Comparison of ENCODE assay signal across 8 mouse cellular contexts in the genomic region with DNA sequence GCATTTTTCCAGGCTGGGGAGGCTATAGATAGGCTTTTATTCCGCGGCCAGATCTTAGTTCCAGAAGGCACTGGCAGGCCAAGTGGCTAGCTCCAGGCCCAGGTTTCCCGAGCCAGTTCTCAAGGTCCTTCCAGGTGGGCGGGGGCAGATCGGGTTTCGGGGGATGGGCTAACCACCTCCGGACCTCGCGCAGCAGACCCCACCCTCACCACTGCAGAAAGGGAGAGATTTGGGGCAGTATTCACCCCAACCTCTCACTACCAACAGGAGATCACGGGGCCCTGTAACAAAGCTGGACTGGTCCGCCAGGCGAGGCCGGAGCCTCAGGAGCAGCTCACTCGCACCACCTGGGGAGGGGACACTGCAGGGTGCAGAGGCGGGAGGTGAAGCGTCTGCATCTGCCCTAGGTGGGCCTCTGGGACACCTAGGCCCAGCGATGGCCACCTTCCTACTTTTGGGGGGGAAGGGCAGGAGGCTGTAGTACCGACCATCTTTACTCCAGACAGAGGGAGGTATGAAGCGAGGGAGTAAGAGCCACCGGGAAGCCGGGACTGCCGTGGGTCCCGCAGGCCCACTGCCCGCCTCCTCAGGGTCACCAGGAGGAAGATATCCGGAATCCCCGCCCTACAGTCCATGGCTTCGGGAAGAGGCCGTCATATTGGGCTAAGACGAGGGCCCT. TPM values are rescaled to one million over a fixed set of nuclear protein-coding genes. Genes with fewer than 3 reads are reported as not detected.
DNase-seq lines count a peak whose midpoint lies in the region; ATAC-seq and TF ChIP-seq lines count a peak whose summit lies in the region.

No protein-coding gene starts in this region.

- no peaks in the 10 kb centered on the region for H3K9me3 ChIP-seq in CH12.LX (replicated peaks; ENCODE audit: low read length)
- H3K9me3 ChIP-seq in heart, embryonic 11.5 days (replicated peaks; ENCODE audit: control insufficient read depth, low read length) = no peaks in the 10 kb centered on the region
- no peaks in the 10 kb centered on the region for H3K9me3 ChIP-seq in kidney, embryonic 16.5 days (ENCODE audit: low read length)
- H3K9me3 ChIP-seq in neural tube, embryonic 15.5 days (replicated peaks) = no peaks in the 10 kb centered on the region

- peak overlapping the region; percentile 57 for H3K27ac ChIP-seq in CH12.LX (ENCODE audit: insufficient read depth, low read depth)
- peak overlapping the region; percentile 55 for H3K27ac ChIP-seq in embryonic fibroblast, embryonic 13.5 days (ENCODE audit: insufficient read depth, low read length)
- peak overlapping the region; percentile 94 for H3K27ac ChIP-seq in heart, embryonic 11.5 days (ENCODE audit: low read depth, low read length)
- H3K27ac ChIP-seq in kidney, embryonic 16.5 days (ENCODE audit: low read length) = peak overlapping the region; percentile 94
- H3K27ac ChIP-seq in neural tube, embryonic 15.5 days (replicated peaks) = peak overlapping the region; percentile 99

- ATAC-seq in heart, embryonic 11.5 days (replicated peaks; ENCODE audit: insufficient number of reproducible peaks, low FRiP score, low TSS enrichment) = peak; percentile 46
- peak; percentile 62 for ATAC-seq in kidney, embryonic 16.5 days (ENCODE audit: low FRiP score, low TSS enrichment)
- peak; percentile 66 for ATAC-seq in neural tube, embryonic 15.5 days (ENCODE audit: low FRiP score)

- H3K4me1 ChIP-seq in CH12.LX (ENCODE audit: control insufficient read depth in 1 of 2, insufficient read depth in 2 of 2) = peaks cover 7 to 54% of the 10 kb centered on the region in 2 experiments; a peak in 3 of 4 replicates
- H3K4me1 ChIP-seq in embryonic fibroblast, embryonic 13.5 days (ENCODE audit: control insufficient read depth, insufficient read depth, low read length) = no peaks in the 10 kb centered on the region; the same call in 1 of the 2 replicates
- peaks cover 10% of the 10 kb centered on the region for H3K4me1 ChIP-seq in heart, embryonic 11.5 days (ENCODE audit: control insufficient read depth, insufficient read depth, low read length)
- H3K4me1 ChIP-seq in kidney, embryonic 16.5 days (ENCODE audit: insufficient read depth, low read length) = peaks cover 31% of the 10 kb centered on the region
- H3K4me1 ChIP-seq in neural tube, embryonic 15.5 days = peaks cover 52% of the 10 kb centered on the region

- H3K36me3 ChIP-seq in CH12.LX (replicated peaks in 1 of 2; ENCODE audit: control insufficient read depth in 1 of 2, insufficient read depth in 1 of 2, low read length in 1 of 2) = peaks cover 24 to 33% of the 10 kb centered on the region in 2 experiments
- peaks cover 16% of the 10 kb centered on the region for H3K36me3 ChIP-seq in heart, embryonic 11.5 days (ENCODE audit: control insufficient read depth, insufficient read depth, low read length)
- peaks cover 27% of the 10 kb centered on the region for H3K36me3 ChIP-seq in kidney, embryonic 16.5 days (ENCODE audit: insufficient read depth, low read length)
- peaks cover 24% of the 10 kb centered on the region for H3K36me3 ChIP-seq in neural tube, embryonic 15.5 days

- WGBS in heart, embryonic 11.5 days (ENCODE audit: insufficient replicate concordance) = under 1% methylated on average over 29 of the region's 29 CpGs
- 0% methylated on average over 29 of the region's 29 CpGs for WGBS in kidney, embryonic 16.5 days
- WGBS in neural tube, embryonic 15.5 days = under 1% methylated on average over 29 of the region's 29 CpGs

- no peak for TF ChIP-seq CTCF in CH12.LX (conservative IDR thresholded peaks at IDR 0.05 in 1 of 2, IDR thresholded peaks at IDR 0.05 in 1 of 2; ENCODE audit: low read depth in 2 of 2, low read length in 2 of 2)
- TF ChIP-seq CTCF in embryonic fibroblast, embryonic 13.5 days (IDR thresholded peaks at IDR 0.05; ENCODE audit: borderline replicate concordance, insufficient read depth, low read length) = no peak

- dilution Hi-C loops in CH12.LX (cut with MboI; ENCODE audit: extremely low pct_ligation_motif_present, extremely low pct_unique_long_range_greater_than_20kb, low sequenced_read_pairs) = no loop called here

- peak overlapping the region; percentile 76 to 95 (median 88) for H3K4me3 ChIP-seq in CH12.LX (replicated peaks in 1 of 3; ENCODE audit: low read depth in 2 of 3, low read length in 2 of 3, poor library complexity in 1 of 3)
- H3K4me3 ChIP-seq in embryonic fibroblast, embryonic 13.5 days (ENCODE audit: insufficient read depth, low read length) = peak overlapping the region; percentile 90
- peak overlapping the region; percentile 99 for H3K4me3 ChIP-seq in heart, embryonic 11.5 days (ENCODE audit: low read depth, low read length)
- H3K4me3 ChIP-seq in kidney, embryonic 16.5 days (ENCODE audit: low read length) = peak overlapping the region; percentile 98
- H3K4me3 ChIP-seq in neural tube, embryonic 15.5 days (replicated peaks) = peak overlapping the region; percentile 98

- TF ChIP-seq RAD21 in CH12.LX (IDR thresholded peaks at IDR 0.05; ENCODE audit: low read depth, low read length) = no peak; the same call in 1 of the 2 replicates

- DNase-seq in CH12.LX (ENCODE audit: extremely low read depth) = peak; percentile 43
- peak; percentile 79 to 83 for DNase-seq in adrenal gland, postnatal 36 days
- DNase-seq in lung, adult 18-20 months = peak; percentile 75 to 80
- DNase-seq in urinary bladder, postnatal 25 days (ENCODE audit: low spot score) = peak; percentile 43

- no peak for TF ChIP-seq POLR2A in CH12.LX (IDR thresholded peaks at IDR 0.05; ENCODE audit: low read depth, low read length)
- peak; percentile 58 for TF ChIP-seq POLR2A in embryonic fibroblast, embryonic 13.5 days (IDR thresholded peaks at IDR 0.05; ENCODE audit: low read depth, low read length)

- H3K79me2 ChIP-seq in CH12.LX (replicated peaks; ENCODE audit: control insufficient read depth, extremely low read depth, insufficient read depth, poor library complexity, severe bottlenecking) = peaks cover 51% of the 10 kb centered on the region

- H3K4me2 ChIP-seq in CH12.LX (ENCODE audit: insufficient read depth, low read depth, poor library complexity, severe bottlenecking) = peak overlapping the region; percentile 85
- H3K4me2 ChIP-seq in heart, embryonic 11.5 days = peak overlapping the region; percentile 83
- peak overlapping the region; percentile 88 for H3K4me2 ChIP-seq in kidney, embryonic 16.5 days (replicated peaks; ENCODE audit: low read depth, low read length)
- H3K4me2 ChIP-seq in neural tube, embryonic 15.5 days = peak overlapping the region; percentile 94

- in situ Hi-C loops in CH12.LX (cut with MboI; ENCODE audit: low pct_ligation_motif_present, low pct_unique_long_range_greater_than_20kb, low sequenced_read_pairs) = loop anchor here (10.0 kb wide), 1 partner anchor 305 kb away; no protein-coding TSS in a partner anchor

- peak overlapping the region; percentile 96 for H3K9ac ChIP-seq in CH12.LX (ENCODE audit: insufficient read depth, low read depth)
- H3K9ac ChIP-seq in heart, embryonic 11.5 days (ENCODE audit: low read depth, low read length) = peak overlapping the region; percentile 98
- H3K9ac ChIP-seq in kidney, embryonic 16.5 days (replicated peaks; ENCODE audit: low read length) = peak overlapping the region; percentile 98
- H3K9ac ChIP-seq in neural tube, embryonic 15.5 days (replicated peaks) = peak overlapping the region; percentile 99

- no peaks in the 10 kb centered on the region for H3K27me3 ChIP-seq in CH12.LX (replicated peaks)
- H3K27me3 ChIP-seq in heart, embryonic 11.5 days (ENCODE audit: control insufficient read depth, insufficient read depth, low read length) = no peaks in the 10 kb centered on the region
- H3K27me3 ChIP-seq in kidney, embryonic 16.5 days (ENCODE audit: insufficient read depth, low read length) = no peaks in the 10 kb centered on the region
- no peaks in the 10 kb centered on the region for H3K27me3 ChIP-seq in neural tube, embryonic 15.5 days (replicated peaks)

- no peak for TF ChIP-seq EP300 in CH12.LX (IDR thresholded peaks at IDR 0.05; ENCODE audit: low read length)

TF ChIP-seq in CH12.LX, 34 proteins besides CTCF, POLR2A, EP300 and RAD21 (continues in another document):
- TF ChIP-seq ZKSCAN1 (IDR thresholded peaks at IDR 0.05; ENCODE audit: borderline replicate concordance, low read depth, low read length) (no peak), E2F4 (IDR thresholded peaks at IDR 0.05; ENCODE audit: insufficient replicate concordance, low read depth, low read length) (no peak), USF2 (conservative IDR thresholded peaks at IDR 0.05; ENCODE audit: low read depth, low read length) (no peak)

RNA-seq across cellular contexts. Expression of a gene that starts 0.8 kb away (rescaled TPM):
- total RNA-seq in CH12.LX (2012; rRNA removed) = 70.5 and 76.7 TPM in 2 replicates
- total RNA-seq in CH12.LX (2014; rRNA removed) = 230 and 250 TPM in 2 replicates
- polyA plus RNA-seq in CH12.LX (2012; ENCODE audit: insufficient read length, low read depth) = 226 and 278 TPM in 2 replicates
- total RNA-seq in adrenal gland, postnatal 36 days (2021) = 100 to 1,000 TPM; 145 to 160 TPM
- polyA plus RNA-seq in embryonic fibroblast, embryonic 13.5 days (2011; ENCODE audit: insufficient read length, low read depth, missing spikeins) = 165 and 168 TPM in 2 replicates
- polyA plus RNA-seq in heart, embryonic 11.5 days (2014; fragmentation: Nextera tagmentation; extraction: Ambion mirVana) = 163 and 172 TPM in 2 replicates
- polyA plus RNA-seq in kidney, embryonic 16.5 days (2015; fragmentation: Nextera tagmentation; extraction: Ambion mirVana) = 216 and 220 TPM in 2 replicates
- 220 and 226 TPM in 2 replicates for polyA plus RNA-seq in neural tube, embryonic 15.5 days (2015; fragmentation: Nextera tagmentation; extraction: Ambion mirVana)

RNA-seq across cellular contexts. Expression of a gene that starts 4.3 kb away (rescaled TPM):
- total RNA-seq in CH12.LX (2012; rRNA removed) (4.3 and 4.4 TPM in 2 replicates), CH12.LX (2014; rRNA removed) (8.2 and 9.7 TPM in 2 replicates)
- 7.3 and 8.0 TPM in 2 replicates for polyA plus RNA-seq in CH12.LX (2012; ENCODE audit: insufficient read length, low read depth)
- 1 to 10 TPM; 3.3 to 4.8 TPM for total RNA-seq in adrenal gland, postnatal 36 days (2021)
- 8.8 and 11.7 TPM in 2 replicates for polyA plus RNA-seq in embryonic fibroblast, embryonic 13.5 days (2011; ENCODE audit: insufficient read length, low read depth, missing spikeins)
- 9.1 and 9.9 TPM in 2 replicates for polyA plus RNA-seq in heart, embryonic 11.5 days (2014; fragmentation: Nextera tagmentation; extraction: Ambion mirVana)
- polyA plus RNA-seq in kidney, embryonic 16.5 days (2015; fragmentation: Nextera tagmentation; extraction: Ambion mirVana) = 7.8 and 9.2 TPM in 2 replicates
- polyA plus RNA-seq in neural tube, embryonic 15.5 days (2015; fragmentation: Nextera tagmentation; extraction: Ambion mirVana) = 21.1 and 27.4 TPM in 2 replicates

RNA-seq across cellular contexts. Expression of a gene that starts 32.3 kb away (rescaled TPM):
- total RNA-seq in CH12.LX (2012; rRNA removed) (170 and 172 TPM in 2 replicates), CH12.LX (2014; rRNA removed) (256 and 271 TPM in 2 replicates)
- polyA plus RNA-seq in CH12.LX (2012; ENCODE audit: insufficient read length, low read depth) = 200 and 219 TPM in 2 replicates
- total RNA-seq in adrenal gland, postnatal 36 days (2021) = 10 to 100 TPM; 17.8 to 18.2 TPM
- 18.0 and 28.1 TPM in 2 replicates for polyA plus RNA-seq in embryonic fibroblast, embryonic 13.5 days (2011; ENCODE audit: insufficient read length, low read depth, missing spikeins)
- 78.3 and 82.1 TPM in 2 replicates for polyA plus RNA-seq in heart, embryonic 11.5 days (2014; fragmentation: Nextera tagmentation; extraction: Ambion mirVana)
- 95.5 and 99.8 TPM in 2 replicates for polyA plus RNA-seq in kidney, embryonic 16.5 days (2015; fragmentation: Nextera tagmentation; extraction: Ambion mirVana)
- polyA plus RNA-seq in neural tube, embryonic 15.5 days (2015; fragmentation: Nextera tagmentation; extraction: Ambion mirVana) = 124 and 129 TPM in 2 replicates

Comparison
In these comparisons a context has a peak if more than half of its experiments do, and no peak if none do; other contexts are left out.
1. Peak in every context shown above with its lines: DNase-seq, ATAC-seq, H3K4me3 ChIP-seq and H3K27ac ChIP-seq.